Mouse (Mus musculus) cerebellum, adult 9-10 months (tissue): ENCODE data around the gene Gramd1c.

Experiments used
- DNase-seq: peaks from one replicate; pipeline ENCODE4 v3.0.0; 2022

Gene Gramd1c

GRCm38 (mm10) chr16:44063025-44063894 lies at the start of gene Gramd1c:
Gramd1c (minus strand) TSS chr16:44063345.
- DNase-seq = peak; percentile 49

DNA sequence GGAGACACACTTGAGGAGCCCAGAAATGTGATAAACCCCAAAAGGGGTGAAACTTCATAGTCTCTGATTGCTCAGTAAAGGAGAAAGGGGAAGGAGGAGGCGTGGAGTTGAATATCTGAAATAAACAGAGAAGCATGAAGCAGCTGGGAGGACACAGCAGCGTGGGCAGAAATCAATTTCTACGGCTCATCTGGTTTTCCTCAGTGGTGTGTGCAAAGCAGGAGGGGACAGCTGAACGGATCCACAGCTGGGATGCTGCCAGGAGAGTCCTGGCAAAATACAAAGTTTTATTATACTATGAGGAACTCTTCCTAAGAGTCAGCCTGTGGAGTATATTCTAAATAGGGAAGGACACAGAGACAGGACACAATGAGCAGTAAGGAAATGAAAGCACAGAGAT lies 45.9 kb upstream of the Gramd1c start:
- no peak for DNase-seq

GRCm38 (mm10) chr16:44105211-44105610 lies 42.1 kb upstream of the Gramd1c start:
- no peak for DNase-seq

DNA sequence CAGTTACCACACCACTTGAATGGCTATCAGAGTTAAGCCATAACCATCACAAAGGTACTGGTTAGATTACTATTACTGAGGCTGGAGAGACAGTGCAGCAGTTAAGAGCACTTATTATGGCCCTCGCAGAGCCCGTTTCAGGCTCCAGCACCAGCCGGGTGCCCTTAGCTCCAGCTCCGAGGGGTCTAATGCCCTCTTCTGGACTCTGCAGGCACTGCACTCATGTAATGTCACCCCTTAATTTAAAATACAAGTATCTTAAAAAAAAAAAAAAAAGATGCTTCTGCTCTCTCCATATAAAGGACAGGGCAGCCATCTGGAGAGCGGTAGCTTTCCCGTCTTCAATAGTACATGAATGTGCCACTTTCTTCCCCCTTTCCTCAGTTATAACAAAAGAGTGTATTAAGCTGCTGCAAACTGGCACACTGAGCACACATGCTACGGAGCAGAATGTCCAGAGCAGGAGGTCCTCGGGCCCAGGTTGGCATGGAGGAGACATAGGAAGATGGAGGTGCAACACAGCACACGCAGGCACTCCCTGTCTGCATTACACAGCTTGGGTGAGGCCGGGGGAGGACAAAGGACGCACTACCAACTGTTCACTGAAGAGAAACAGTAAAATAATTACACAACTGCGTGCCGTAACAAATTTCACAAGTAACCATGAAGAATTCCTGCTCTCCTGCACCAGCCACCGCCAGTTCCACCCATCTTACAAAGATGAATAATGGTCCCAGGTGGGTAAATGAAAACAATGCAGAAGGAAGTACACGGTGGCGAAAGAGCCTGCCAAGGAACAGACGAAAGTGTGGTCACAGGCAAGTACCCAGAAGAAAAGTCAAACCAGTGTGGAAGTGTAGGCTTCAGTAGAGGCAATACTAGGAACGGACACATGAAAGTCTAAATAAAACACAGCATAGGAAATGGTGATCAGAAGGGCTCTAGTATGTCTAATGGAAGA lies 40.9 kb upstream of the Gramd1c start:
- DNase-seq = no peak

DNA sequence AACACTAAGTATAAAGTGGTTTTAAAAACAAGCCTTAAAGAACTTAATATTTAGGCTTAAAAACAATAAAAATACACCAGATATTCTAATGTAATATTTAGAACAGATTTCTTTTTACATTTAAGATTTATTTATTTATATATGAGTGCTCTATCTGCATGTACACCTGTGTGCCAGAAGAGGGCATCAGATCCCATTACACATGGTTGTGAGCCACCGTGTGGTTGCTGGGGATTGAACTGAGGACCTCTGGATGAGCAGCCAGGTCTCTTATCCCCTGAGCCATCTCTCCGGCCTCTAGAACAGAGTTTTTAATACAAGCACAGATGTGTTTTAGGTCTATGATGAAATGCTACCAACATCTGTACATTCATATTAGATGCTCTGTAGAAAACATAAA lies 39.8 kb upstream of the Gramd1c start:
- DNase-seq = no peak

GRCm38 (mm10) chr16:44101181-44101710 lies 38.1 kb upstream of the Gramd1c start:
- DNase-seq = no peak

DNA sequence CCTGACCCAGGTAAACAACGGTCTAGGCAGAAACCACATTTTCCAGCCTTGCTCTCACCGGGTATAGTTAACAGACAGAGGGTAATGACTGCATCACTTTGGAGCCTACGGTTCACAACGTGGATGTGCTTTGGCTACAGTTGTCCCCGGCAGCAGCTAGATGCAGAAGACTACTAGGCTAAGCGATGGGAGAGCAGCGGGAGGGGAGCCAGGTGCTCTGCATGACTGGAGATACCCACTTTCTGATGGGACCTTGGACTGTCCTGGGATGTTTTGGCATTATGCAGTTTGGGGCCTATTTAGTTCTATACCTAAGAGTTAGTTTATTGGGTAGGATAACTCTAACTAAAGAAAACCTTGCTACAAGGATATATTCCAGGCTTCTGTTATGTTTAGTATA lies 36.2 kb upstream of the Gramd1c start:
- DNase-seq = no peak

DNA sequence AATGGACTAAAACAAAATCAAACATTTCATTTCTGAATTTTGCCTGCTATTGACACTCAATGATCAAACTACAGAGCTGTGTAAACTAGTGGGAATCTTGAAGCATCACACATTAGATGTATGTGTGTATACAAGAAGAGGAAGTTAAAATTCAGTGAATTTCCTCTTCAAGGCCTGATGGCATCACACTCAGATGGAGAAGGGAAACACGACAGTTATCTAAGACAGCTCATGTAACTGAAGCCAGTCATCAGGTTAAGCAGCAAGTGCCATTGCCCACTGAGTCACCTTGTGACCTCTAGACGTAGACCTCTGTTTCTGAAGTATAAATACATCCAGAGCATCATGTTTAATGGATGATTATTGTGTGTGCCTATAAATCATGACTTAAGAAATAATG lies 24.5 kb upstream of the Gramd1c start:
- no peak for DNase-seq

- no peak for DNase-seq
Observed at GRCm38 (mm10) chr16:44061341-44061740, 1.8 kb downstream of the Gramd1c start.

GRCm38 (mm10) chr16:44060604-44061286 lies 2.4 kb downstream of the Gramd1c start:
- no peak for DNase-seq

DNA sequence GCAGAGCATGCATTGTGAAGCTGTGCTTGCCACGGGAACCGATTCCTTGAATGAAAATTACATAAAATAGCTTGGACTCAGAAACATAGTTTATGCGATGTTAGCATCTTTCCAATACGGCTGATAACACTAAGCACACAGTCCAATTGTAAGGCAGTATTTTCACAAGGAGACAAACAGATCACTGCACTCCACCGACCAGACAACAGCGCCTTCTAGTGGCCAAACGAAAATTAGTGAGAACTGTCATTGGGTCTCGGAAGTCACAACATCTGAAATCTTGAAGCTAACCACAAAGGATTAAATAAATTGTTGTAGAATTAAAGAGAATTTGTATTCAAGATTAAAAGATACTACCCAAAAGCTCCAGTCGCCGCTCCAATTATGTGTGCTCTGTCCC lies 4.4 kb downstream of the Gramd1c start:
- DNase-seq = peak; percentile 58

DNA sequence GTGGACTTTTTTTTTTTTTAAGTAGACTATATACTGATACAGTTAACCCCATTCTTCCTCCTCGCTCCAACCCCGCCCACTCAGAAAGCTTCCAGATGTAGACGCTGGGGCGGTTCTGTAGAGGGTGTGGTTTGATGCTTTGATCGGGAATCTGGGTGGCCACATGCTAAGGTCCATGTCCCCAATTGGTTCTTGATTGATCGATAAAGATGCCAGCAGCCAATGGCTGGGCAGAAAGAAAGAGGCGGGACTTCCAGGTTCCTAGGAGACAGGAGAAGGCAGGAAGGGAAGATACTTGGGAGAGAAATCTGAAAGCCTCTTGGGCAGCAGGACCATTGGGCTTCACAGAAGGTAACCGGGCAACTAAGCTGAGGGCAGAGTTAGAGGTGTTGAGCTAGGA lies 7.4 kb downstream of the Gramd1c start:
- no peak for DNase-seq

- DNase-seq = no peak
Observed at GRCm38 (mm10) chr16:44053265-44053664, 9.9 kb downstream of the Gramd1c start.

GRCm38 (mm10) chr16:44052390-44052789 lies 10.8 kb downstream of the Gramd1c start:
- DNase-seq = no peak

DNA sequence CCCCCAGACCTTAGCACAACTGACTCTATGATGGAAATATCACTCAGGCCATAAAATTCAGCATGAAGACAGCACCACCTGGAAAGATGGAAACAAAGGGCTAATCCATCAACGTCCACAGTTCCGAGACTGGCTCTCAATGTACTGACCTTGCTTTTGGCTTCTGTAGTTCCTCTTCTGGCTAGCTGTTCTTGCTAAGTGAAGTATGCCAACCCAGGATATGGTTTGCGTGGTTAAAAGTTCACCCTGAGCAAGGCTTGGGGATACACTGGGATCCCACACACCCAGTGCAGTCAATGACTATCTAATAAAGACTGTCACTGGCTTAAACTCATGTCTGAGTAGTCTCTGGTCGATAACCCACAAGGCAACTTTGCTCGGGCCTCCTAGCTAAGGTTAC lies 13.0 kb downstream of the Gramd1c start:
- no peak for DNase-seq

DNA sequence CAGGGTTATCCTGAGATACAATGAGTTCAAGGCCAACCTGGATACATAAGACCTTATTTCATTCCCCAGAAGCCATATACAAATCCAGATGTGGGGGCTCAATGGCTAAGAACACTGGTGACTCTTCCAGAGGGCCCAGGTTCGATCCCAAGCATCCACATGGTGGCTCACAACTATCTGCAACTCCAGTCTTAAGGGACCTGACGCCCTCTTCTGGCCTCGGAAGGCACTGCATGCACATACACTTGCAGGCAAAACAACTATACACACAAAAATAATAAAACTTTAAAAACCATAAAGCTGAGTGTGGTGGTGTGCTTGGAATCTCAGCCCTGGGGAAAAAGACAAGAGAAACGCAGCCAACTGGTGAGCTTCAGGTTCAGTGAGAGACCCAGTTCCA lies 24.0 kb downstream of the Gramd1c start:
- DNase-seq = no peak

DNA sequence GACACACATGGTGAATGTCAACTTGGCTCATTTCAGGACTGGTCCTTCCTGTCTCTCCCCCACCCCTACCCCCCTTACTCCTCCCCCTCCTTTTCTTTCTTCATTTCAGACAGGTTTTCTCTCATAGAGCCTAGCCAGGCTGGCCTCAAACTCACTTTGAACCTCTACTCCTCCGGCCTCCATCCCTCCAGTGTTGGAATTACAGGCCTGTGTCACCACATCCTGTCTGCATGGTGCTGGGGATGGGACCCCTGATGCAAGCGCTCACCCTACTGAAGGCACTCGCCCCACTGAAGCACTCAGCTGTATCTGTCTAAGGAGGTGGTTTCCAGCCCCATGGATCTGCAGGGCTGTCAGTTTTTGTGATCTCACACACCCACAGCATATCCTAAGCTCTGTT lies 27.9 kb downstream of the Gramd1c start:
- no peak for DNase-seq

DNA sequence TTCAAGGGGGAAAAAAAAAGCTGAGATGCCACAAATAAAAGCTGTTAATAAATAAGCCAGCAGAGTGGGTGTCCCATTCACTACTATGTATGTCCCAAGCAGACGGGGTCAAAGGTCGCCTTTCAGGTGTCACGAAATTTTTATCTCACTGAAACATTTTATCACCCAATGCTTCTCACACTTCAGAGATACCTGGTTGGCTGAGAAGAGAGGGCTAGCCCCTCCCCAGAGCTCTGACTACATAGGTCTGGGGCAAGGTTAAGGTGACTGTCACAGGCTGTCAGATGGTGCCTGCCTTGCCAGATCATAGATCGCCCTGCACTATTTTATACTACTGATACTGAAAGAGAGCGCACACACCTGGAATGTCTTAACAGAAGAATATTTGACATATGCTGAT lies 29.8 kb downstream of the Gramd1c start:
- no peak for DNase-seq

GRCm38 (mm10) chr16:44029273-44029672 lies 33.9 kb downstream of the Gramd1c start:
- no peak for DNase-seq

DNA sequence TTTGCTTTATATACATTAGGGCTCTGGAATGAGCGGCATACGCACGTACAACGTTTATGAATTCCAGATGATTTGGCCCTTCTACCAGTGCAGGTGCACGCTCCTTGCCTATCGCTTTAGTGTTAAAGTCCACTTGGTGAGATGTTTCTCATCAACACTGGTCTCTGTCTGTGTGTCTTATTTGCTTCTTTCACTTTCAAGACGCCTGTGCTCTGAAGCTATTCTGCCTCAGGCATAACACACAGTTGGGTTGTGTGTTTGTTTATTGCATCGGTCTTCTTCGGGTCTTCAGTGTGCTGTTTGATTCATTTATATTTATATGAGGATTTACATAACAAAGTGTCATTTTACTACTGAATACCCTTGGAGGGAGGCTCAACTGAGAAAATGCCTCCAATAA lies 36.3 kb downstream of the Gramd1c start:
- DNase-seq = no peak

- no peak for DNase-seq
Observed at GRCm38 (mm10) chr16:44026210-44026609, 36.9 kb downstream of the Gramd1c start.

GRCm38 (mm10) chr16:44018986-44019548 lies 44.1 kb downstream of the Gramd1c start:
- DNase-seq = no peak

- DNase-seq = no peak
Observed at GRCm38 (mm10) chr16:44018372-44018771, 44.8 kb downstream of the Gramd1c start.
